Mouse (Mus musculus) heart, postnatal 36 days (tissue): ENCODE data around the gene Gm5108. TPM values are rescaled to one million over a fixed set of nuclear protein-coding genes. Genes with fewer than 3 reads are reported as not detected.

Experiments
- DNase-seq, 2 experiments: peaks; one replicate each; pipeline ENCODE4 v3.0.0; 2021 to 2022
- intact Hi-C: fragments of 180-260 bp; cut with DNase I; formaldehyde crosslinking; loops from one replicate; pipeline ENCODE4 v1.15.1; 2025
- total RNA-seq, 2 experiments: library from RNA; stranded (reverse); gene quantifications; 2 replicates each; pipeline ENCODE4 v1.2.3; 2021

Gm5108 gene
- total RNA-seq, 2 experiments from 2014 or later = not detected

DNA sequence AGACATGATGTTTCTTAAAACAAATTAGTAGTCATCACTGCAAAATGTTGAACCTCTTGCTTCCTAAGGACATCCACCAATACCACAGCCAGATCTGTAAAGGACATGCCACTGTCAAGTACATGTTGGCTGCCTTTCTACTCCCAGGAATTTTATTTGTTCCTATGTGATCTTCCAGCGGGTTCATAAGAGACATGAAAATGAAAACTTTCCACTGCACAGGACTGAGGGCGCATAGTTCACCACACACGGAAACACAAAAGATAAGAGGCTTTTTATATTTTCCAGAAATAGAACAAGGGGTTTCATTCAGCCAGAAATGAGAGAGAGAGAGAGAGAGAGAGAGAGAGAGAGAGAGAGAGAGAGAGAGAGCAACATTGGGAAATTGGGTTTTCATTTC is 70.1 kb downstream of the Gm5108 start:
- no peak for DNase-seq
- intact Hi-C loops = loop anchor here (5.0 kb wide), 2 partner anchors 164 to 479 kb away; partner anchors contain the start of gene Atp8a1

- peak; percentile 83 to 88 for DNase-seq
- intact Hi-C loops = loop anchor here (1.0 to 5.0 kb wide), 3 partner anchors 165 to 480 kb away; partner anchors contain the start of gene Atp8a1
Observed at GRCm38 (mm10) chr5:68012618-68013017, 71.1 kb downstream of the Gm5108 start.

DNA sequence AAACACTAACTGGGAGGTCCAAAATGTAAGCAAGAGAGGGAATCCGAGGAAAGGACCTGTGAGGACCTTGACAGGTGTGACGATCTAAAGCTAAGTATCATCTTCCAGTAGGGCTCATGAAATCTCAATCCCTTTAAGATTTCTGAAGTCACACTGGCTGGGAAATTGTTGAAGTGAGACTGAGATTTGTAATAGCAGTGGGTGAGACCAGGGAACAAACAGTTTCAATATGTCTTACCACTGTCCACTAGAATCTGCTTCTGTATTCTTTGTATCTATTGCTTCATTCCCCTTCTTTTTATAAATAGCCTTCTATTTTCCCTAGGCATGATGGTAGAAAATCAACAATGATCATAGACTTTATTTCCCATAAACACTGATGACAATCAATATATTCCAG is 79.4 kb downstream of the Gm5108 start:
- intact Hi-C loops = no loop called here
- DNase-seq = no peak

Other genes with a start within 250 kb of the Gm5108 start
- gene Atp8a1, start 94.2 kb upstream of the Gm5108 start, total RNA-seq = 10 to 100 TPM; 24.5 to 24.7 TPM
- not detected for gene Gm21905, start 4.8 kb downstream of the Gm5108 start, total RNA-seq
- gene Grxcr1, start 90.2 kb downstream of the Gm5108 start, total RNA-seq = not detected